Mouse (Mus musculus) urinary bladder, postnatal 4 days (tissue): ENCODE measurements around the gene Sctr.

Experiments
- DNase-seq, 2 experiments: peaks; one replicate each; pipeline ENCODE4 v3.0.0; 2021 to 2022; ENCODE audit warnings: low spot score in 2 of 2

Gene Sctr

DNA sequence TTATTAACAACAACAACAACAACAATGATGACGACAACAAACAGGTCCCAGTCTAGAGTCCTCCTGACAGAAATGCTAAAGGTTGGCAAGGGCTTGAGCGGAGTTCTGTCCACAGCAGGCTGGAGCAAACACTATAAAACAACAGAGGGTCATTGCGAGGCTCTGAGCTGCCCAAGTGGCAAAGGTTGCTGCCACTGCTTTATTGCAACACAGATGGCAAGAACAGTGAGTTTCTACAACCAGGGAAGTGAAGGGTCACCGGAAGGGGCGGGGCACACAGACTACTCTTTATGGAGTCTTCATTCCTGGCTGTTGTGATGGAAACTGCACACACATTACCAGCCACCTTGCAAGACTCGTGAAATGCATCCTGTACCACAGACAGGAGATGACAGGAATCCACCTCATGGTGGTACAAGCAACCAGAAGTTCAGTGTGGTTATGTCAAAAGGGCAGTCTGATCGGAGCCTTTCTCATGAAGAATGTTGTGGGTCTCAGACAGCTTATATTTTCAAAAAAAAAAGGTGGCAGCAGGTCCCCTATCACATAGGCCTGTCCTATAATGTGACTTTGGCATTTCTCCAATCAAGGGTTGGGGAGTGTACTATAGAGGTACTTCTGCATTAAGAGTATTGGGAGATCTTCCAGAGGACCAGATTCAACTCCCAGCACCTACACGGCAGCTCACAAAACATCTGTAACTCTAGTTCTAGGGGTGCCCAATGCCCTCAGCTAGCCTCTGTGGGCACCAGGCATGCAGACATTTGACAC is 93.9 kb downstream of the Sctr start:
- no peak for DNase-seq

DNA sequence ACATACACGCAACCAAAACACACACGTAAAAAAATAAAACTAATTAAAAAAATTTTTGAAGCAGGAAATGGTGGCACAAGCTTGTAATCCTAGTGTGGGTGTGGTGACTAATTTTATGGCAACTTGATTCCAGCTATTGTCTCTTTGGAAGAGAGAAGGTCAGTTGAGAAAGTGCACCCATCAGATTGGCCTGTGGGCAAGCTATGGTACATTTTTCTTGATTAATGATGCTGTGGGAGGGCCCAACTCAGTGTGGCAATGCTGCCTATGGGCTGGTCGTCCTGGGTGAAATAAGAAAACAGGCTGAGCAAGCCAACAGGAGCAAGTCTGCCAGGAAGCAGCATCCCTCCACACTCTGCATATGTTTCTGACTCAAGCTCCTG is 94.5 kb downstream of the Sctr start:
- DNase-seq, result no peak

DNA sequence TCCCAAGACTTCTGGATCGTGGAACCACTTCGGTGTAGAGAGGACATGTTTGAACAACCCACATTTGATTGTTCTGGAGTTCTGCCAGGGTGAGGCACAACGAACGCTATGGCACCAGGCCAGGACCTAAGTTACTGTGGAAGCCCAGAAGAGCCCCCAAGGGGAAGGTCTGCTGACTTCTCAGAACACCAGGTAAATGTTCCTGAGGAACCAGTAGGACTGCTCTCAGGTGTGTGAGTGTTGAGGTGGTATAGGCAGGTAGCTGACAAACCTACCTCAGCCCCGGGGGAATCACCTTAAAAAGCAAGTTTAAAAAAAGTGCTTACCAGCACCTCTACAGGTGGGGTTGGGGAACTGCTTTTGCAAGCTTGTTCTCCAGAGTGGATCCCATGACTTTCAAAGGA is 98.9 kb downstream of the Sctr start:
- DNase-seq, result peak; percentile 39 to 68

GRCm38 (mm10) chr1:120109741-120110432 is 103.2 kb downstream of the Sctr start:
- no peak for DNase-seq

DNA sequence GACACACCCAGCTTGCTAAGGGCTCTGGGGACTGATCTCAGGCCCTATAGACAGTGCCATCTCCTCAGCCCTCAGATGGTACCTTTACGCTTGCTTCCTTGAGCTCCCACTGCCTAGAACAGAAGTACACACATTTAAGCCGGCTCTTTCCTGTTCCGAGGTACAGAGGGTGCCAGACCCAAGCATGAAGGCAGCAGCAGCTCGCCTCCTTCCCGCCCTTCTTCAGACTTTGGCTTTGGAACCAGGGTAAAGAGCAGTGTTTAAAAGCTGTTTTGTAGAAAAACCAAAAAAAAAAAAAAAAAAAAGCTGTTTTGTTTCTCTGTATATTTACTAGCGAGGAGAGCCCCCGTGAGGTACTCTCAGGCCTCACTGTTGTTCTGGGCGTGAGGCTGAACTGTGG is 105.1 kb downstream of the Sctr start:
- DNase-seq, result no peak

GRCm38 (mm10) chr1:120112251-120113187 is 105.8 kb downstream of the Sctr start:
- DNase-seq, result no peak
